Mouse (Mus musculus): ENCODE data around the gene Asic2.

DNA sequence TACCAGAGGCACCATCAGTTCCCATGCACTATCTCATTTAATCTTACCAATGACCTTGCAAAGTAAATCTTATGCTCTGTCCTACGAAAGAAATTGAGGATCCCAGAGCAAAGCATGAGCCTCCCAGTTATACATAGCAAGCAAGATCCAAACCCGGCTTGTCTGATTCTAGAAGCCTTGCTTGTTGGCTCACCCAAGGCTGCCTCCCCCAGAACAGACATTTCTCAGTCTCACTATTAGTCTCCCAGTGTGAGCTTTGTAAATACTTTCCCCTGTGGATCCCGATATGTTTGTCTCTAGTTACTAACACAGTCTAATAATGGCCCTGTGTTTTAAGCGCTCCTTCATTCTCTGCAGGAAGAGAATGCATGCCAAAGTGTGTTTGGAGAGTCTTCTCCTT is 446.4 kb downstream of the Asic2 start:
- no peak for TF ChIP-seq CTCF (conservative IDR thresholded peaks at IDR 0.05; ENCODE audit: insufficient read depth, insufficient read length, low read depth, low read length)
- TF ChIP-seq POLR2A (IDR thresholded peaks at IDR 0.05; ENCODE audit: low read depth, low read length), result no peak
